Mouse (Mus musculus): ENCODE data around the gene Mgmt.

DNA sequence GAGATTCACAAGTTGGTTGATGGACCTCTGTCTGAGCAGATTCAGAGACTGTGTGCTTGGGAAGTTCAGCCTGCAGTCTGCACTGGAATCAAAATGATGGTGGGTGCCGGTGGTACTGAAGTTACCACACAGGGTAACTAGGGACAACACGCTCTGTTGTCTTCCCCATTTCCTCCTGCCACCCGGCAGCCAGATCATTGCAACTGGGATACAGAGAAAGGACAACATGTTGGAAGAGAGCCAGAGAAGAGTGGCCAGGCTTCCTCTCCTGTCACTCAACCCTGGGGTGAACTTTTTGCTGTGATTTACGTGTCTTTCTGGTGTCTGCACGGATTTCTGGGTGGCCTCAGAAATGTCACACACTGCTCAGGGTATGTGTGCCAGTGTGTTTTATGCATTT, 107.4 kb downstream of the Mgmt start:
- no peak for TF ChIP-seq USF1 (IDR thresholded peaks at IDR 0.05; ENCODE audit: low read depth, low read length)
- no peak for TF ChIP-seq CTCF (conservative IDR thresholded peaks at IDR 0.05 in 1 of 2, IDR thresholded peaks at IDR 0.05 in 1 of 2; ENCODE audit: low read depth in 2 of 2, low read length in 2 of 2)
- TF ChIP-seq EP300 (IDR thresholded peaks at IDR 0.05; ENCODE audit: low read length): no peak
- TF ChIP-seq IRF4 (IDR thresholded peaks at IDR 0.05; ENCODE audit: low read depth, low read length): no peak
- TF ChIP-seq GABPA (IDR thresholded peaks at IDR 0.05; ENCODE audit: insufficient replicate concordance, low read depth, low read length): no peak
- TF ChIP-seq POLR2A (IDR thresholded peaks at IDR 0.05; ENCODE audit: low read depth, low read length): no peak
- no peak for TF ChIP-seq HCFC1 (IDR thresholded peaks at IDR 0.05; ENCODE audit: low read depth, low read length)
- no peak for TF ChIP-seq BHLHE40 (IDR thresholded peaks at IDR 0.05; ENCODE audit: low read depth, low read length)
- no peak for TF ChIP-seq PAX5 (IDR thresholded peaks at IDR 0.05; ENCODE audit: low read length)
- TF ChIP-seq NELFE (IDR thresholded peaks at IDR 0.05; ENCODE audit: low read depth, low read length): no peak

Measured in CH12.LX (cell line).